Mouse (Mus musculus) megakaryocyte, adult 5-6 weeks (primary cell): ENCODE data around the gene Wasf1. TPM values are rescaled to one million over a fixed set of nuclear protein-coding genes. Genes with fewer than 3 reads are reported as not detected.

ENCODE experiments used
- ATAC-seq: 2 replicates; pipeline ENCODE4 v1.8.0; 2016; ENCODE audit warnings: mild to moderate bottlenecking, inconsistent platforms; ENCODE audit not compliant: poor library complexity, severe bottlenecking
- total RNA-seq, 2 experiments: library from RNA; stranded (forward) in 1 of 2; stranded (reverse) in 1 of 2; fragments of 153-499, 151-499 nt in 1 of 2; fragments of 221-1000, 200-1000 nt in 1 of 2; gene quantifications; 2 replicates each; pipeline versions ENCODE4 v1.2.3 to v1.2.4; 2015 to 2017

Wasf1 gene
- total RNA-seq (2015) (0.32 TPM in 1 of 2 replicates, not detected in the other), total RNA-seq (2017) (not detected in 2 replicates)

DNA sequence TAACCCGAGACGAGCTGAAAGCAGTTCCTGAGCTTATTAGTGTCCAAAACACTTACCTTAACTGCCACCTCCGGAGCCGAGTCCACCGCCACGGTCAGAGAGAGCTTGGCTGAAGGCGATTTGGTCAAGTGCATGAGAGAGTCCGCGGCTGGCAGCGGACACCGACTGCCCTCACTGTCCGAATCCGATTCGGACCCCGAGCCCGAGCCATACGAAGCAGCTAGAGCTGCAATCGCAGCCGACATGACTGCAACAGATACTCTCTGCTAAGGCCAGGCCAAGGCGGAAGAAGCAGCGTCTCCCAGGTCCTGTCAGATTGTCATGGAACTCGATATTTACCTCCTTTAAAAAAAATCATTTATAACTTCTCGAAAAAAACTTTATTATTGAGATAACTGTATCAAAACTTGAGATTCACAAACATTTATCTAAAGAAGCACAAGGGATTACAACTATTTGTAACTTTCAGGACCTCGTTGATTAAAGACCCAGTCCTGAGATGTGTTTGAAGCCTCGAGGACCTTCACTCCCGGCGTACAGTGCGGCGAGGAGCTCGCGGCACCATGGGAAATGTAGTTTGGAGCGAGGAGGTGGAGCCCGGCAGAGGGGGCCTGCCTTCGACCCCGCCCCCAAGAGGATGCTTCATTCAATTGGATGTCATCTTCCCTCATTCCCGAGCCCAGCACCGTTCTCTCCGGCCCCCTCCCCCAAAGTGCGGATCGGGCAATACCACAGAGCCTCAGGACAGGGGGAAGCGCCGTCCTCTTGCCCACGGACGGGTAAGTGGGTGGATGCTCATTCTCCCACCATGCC is at the start of gene Wasf1, which contains the start of gene Cdc40:
Gene Wasf1, plus strand, starts transcription at position 645 of the 813 bp plus-strand sequence.
Gene Cdc40, minus strand, starts transcription at position 481 of the 813 bp plus-strand sequence.
- peak; percentile 96 for ATAC-seq

DNA sequence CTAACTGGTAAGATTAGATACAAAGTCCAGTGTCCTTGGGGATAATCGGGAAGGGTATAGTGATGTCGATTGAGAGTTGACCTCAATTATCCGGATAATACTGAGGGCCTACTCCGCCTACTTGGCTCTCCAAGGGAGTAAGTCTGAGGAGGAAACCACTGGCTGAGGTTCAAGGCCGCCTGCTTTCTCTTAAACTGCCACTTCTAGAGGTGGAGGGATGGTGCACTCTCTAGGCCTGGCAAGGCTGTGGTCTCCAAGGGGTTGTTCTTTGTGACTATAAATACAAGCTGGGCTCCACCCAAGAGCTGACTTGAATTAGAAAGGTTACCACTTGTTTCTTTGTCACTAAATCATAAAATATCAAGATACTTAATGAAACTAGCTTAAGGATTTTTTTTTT is 43.2 kb upstream of the Wasf1 start:
- ATAC-seq, result no peak

DNA sequence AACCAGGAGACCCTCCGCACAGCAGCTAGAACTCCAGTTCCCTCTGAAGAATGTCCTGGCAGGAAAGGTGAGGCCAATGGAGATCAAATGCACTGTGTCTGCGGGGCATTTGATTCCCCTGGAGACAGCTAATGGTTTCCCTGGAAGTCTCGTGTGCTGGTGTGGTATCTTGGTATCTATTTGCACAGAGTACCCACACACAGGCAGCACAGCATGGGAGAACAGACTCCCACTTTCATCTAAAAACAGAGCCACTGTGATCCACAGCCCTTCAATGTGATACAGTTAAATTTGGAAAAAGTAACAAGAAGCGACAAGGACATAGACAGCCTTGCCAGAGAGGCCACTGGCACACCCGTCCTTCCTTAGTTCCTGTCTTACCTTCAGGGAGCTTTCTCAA is 39.4 kb upstream of the Wasf1 start:
- no peak for ATAC-seq

DNA sequence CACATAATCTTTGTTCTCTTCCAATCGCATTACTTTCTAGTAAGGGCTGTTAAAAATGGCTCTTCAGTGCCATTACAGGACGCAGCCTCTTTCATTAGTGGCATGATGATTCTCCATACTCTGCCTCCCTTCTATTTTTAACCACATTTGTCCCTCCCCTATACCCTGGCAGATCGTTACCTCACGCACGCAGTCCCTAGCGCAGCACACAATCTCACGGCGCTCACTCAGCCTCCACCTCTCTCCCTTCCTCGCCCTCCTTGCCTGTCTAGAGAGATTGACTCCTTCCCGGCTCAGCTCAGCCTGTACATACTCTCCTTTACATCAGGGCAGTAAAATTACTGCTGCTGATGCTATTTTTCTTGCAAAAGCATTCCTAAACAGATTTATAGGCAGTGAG is 38.7 kb upstream of the Wasf1 start:
- ATAC-seq, result no peak

DNA sequence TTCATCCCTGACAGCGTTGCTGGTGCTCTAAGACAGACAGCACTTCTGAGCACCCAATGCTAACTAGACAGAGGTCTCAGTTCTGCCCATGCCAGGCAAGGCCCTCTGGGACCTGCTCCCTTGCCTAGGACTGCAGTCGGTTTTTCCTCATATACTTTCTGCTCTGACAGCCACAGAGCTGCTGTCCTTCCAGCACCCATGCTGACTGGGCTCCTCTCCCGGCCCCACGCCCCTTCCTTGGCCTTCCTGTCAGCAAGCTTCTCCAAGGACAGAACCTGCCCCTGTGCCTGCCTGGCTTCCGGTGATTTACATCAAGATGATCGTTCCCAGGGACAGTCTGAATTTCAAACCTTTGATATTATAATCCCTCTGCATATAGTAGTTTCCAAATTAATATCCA is 37.6 kb upstream of the Wasf1 start:
- no peak for ATAC-seq

DNA sequence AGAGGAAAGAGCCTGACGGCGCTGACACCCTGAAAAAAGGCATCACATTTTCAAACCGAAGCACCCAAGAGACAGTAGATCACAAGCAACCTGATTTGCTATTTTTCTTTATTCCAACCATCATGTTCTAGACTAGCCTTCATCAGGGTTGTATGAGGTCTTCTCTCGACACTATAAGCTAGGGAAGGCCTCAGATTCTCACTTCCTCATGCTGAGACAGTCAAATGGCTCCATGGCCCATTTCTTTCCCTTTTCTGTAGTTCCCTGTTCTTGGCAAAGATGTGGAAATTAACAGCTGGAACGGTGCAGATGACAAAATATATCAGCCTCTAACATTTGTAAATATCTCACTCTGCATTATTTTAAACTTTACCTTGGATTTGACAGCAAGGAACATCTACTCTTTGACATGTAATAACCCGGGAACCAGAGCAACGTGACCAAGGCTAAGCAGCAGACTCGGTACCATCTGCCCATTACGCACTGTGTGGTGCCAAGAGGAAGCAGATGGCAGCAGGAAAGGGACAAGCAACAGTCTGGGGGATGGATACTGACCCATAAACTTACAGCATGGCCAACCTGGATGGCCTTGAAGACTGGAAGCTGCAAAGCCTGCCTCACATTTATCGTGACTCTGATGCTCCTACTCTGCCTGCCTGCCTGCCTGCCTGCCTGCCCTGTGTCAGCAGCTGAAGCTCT is 36.0 kb upstream of the Wasf1 start:
- peak; percentile 51 for ATAC-seq

DNA sequence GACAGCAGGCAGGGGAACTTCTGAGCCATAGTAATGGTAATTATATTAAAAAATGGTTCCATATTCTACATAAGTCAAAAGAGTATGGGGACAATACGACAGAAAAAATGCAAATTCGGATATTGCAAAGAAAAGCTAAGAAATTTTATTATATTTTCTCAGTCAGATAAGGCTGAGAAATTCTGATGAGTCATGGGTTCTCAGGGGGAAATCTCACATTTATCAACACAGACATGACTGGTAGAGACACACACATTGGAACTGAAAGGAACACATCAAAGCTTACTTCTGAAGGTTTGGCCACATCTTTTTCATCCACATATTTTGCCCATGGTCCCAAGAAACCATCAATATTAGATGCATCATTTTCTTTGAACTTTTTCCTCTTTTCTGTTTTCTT is 32.6 kb upstream of the Wasf1 start:
- no peak for ATAC-seq

DNA sequence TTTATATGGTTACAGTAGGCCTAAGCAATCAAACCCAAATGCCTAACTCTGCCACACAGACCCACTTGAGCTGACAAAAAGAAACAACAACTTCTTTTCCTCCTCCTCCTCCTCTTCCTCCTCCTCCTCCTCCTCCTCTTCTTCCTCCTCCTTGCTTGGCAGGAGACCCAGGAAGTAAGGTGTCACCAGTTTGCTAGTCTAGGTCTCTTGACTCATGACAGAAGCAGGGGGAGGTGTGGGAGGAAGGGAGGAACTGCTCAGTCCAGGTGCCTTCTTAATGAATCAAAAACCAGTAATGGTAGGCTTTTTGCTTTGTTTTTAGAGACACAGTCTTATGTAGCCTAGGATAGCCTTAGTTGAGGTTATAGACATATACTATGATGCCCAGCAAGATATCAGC is 32.1 kb upstream of the Wasf1 start:
- ATAC-seq, result no peak

DNA sequence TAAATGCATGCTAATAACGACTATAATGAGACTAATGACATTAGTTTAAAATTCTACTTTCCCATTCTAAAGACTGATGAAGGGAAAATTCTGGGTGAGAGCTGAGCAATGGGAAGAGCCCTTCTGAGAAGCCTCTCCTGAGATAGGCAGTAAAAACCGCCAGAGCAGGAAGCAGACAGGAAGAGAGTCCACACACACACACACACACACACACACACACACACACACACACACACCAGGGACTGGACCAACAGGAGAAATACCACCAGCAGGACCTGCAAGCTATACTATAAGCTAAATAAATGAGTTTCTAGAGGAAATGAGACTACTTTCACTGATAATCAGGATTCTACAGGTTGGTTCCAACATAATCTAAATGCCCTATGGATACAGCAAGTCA is 27.7 kb upstream of the Wasf1 start:
- no peak for ATAC-seq

DNA sequence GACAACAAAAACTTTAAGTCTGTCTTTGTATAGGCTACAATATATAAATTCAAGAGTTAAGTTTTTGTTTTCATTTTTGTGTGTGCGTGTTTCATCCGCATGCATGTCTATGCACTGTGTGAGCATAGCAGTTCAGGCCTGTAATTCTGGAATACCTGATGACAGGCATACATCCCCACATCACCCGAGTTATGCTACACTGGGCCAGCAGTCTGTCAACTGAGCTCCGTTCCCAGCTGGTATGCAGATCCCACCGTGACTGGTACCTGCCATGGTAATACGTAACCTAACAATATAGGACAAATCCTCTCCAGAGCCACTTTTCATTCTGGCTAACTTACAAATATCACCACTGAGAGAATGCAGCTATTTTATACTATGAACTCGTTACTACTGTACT is 26.6 kb upstream of the Wasf1 start:
- ATAC-seq, result no peak

DNA sequence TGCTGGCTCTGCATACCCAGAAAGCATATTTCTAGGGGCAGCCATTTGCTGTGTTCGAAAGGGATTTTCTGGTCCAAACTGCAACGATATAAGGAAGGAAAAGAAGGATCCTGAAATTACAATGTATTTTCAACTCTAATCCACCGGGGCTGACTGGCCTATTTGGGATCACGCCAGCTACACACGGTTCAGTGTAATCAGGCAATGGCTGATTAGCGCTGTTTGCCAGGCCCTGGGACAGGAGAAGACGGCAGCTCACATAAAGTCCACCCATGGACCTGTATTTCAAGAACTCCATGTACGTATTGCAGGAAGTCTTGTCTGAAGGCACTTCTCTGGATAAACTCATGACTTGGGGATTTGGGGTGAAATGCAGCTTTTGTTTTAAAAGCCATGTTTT is 25.7 kb upstream of the Wasf1 start:
- ATAC-seq, result no peak

DNA sequence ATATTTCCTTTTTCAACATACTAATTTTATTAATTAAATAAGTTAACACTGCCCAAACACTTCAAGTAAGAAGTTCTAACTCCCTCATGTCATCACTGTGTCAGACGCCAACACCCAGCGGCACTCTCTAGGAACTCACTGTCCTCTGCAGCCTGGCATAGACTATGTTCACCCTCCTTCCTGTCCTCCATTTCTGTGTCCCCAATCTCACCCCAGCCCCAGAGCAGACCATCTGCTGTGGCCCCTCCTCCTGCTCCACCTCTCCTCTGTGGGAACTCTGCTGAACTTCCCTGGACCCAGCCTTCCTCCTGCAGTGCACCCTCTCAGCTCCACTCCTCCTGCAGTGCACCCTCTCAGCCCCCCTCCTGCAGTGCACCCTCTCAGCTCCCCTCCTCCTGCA is 15.2 kb upstream of the Wasf1 start:
- no peak for ATAC-seq

DNA sequence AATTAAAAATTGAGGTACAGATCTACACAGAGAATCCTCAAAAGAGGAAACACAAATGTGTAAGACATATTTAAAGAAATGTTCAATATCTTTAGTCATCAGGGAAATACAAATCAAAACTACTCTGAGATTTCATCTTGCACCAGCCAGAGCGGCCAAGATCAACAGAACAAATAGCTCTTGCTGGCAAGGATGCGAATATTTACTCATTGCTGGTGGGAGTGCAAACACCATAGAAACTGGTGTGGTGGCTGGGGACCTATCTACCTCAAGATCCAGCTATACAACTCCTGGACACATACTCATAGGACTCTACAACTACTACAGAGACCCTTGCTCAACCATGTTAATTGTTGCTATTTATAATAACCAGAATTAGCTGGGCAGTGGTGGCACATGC is 12.0 kb upstream of the Wasf1 start:
- ATAC-seq, result no peak

DNA sequence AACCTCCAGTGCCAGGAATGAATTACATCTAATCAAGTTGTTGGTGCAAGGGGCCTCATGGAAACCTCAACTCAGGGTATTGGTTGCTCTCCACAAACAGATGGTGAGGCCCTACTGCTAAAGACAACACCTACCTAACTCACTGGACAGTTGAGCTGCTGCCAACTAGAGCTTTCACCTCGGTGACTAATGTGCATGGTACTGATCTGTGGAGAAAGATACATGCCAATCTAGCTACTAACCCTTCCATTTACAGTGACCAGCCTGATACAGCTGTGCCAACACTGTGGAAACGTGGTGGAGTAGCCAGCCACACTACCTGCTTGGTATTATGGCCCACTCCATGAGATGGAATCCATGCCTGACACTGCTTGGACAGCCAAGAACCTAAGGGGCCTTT is 11.2 kb upstream of the Wasf1 start:
- no peak for ATAC-seq

DNA sequence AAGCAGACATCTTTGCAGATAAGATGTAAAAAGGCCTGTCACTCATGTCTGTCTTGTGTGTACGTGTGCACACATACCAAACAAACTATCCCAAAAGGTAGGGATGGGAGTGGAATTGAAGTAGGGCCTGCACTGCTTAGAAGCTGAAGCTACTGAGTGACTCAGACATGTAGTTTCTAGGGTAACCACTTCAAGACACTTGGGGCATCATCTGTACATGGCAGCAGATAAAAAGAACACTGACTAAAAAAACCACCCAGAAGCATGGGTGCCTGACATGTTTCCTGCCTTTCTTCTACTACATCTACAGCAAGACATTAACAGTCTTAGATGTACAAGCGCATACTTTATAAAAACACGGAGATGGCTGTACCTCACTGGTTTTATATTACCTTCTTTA is 5.0 kb upstream of the Wasf1 start:
- ATAC-seq, result no peak

DNA sequence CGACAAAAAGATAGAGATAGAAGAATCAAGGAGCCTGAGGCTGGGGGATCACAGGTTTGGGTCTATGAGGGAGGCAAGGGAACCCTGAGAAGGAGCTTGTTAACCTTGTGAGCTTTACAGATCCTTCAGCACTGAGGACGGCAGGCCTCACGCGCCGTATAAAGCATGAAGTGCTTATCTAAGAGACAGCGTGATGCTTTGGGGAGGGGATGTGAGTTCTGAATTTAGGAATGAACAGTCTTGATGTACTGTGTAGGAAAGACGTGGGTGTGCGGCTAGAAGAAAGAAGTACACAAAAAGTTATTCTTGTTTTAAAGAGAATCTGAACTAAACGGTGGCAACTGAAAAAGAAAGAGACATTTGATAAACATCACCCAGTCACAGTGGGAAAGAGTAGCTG is 3.3 kb upstream of the Wasf1 start:
- ATAC-seq, result no peak

DNA sequence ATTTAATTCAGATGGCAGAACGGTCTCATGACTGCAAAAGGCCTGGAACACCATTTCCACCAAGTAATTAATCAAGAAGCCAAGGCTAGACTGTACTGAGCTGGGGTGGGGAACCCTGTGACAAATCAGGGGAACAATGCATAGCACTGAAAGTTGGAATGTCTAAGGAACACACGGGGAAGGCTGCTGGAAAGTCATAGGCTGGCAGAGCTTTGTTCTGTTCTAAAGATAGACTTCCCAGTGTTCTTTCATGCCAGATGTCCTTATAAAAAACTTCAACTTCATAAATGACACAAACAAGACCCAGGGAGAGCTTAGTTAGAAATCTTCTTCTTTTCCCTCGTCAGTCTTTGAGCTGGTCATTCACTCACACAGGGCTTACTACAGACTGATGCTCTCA is 2.0 kb upstream of the Wasf1 start:
- ATAC-seq, result no peak

DNA sequence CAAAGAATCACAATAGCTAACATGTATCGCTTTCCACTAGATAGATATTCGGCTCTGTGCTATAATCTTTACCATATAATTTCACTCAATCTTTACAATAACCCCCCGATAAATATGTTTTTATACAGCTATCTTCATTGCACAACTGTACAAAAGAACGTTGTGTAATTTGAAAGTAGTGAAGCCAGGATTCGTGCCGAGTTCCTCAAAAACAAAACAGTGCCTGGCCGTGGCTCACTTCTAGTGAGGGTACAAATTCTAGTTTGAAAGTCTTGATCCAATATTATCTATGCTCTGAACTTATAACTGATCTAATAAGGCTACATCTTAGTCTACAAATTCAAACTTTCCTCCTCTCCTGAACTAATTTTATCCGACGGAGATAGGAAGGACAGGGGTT is 942 bp upstream of the Wasf1 start:
- peak; percentile 60 for ATAC-seq

DNA sequence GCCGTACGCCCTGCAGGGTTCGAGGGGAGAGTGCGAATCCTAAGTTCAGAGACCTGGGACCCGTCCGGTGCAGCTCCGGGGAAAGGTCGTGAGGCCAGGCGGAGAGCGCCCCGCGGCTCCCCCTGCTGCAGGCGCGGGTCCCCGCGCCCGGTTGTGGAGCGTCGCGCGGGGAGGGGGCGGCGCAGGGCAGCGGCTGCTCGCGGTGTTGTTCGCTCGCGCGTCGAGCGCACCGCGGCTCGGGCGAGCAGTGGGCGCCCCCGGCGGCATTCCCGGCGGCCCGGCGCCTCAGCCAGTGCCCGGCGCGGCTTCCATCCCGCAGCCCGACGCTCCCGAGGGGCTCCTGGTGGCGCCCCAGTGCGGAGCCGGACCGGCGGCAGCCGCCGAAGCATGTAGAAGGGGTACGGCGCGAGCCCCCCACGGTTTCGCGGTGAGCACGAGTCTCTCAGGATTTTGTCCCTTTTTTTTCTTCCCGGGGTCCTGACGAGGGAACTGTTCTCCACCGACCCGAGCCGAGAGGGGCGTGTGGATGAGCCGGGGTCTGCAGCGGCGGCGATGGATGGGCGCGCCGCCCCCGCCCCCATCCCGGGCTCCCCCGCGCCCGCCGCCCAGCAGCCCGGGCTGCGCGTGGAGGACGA is 486 bp downstream of the Wasf1 start:
- no peak for ATAC-seq

DNA sequence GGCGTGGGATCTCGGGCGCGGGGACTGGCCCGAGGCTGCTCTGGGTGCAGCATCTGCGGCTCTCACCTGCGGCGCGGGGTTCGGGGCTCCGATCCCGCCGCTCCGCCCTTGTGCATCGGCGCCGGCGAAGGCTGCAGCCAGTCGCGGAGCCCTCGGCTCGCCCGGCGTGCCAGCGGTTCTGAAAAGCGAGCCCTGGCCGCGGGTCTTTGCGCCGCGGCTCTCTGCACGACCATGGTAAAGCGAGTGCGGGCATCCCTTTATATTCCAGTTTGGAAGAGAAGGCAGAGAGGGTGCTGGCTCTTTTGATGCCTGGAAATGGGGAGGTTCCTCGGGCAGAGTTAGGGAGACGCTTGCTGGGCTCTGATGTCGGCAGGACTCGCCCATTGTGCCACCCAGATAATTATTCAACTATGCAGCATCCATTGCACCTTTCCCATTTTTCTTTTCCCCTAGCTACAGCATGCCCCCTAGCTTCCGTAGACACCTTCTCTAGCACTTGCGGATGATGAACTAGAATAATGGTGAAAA is 1.1 kb downstream of the Wasf1 start:
- no peak for ATAC-seq

DNA sequence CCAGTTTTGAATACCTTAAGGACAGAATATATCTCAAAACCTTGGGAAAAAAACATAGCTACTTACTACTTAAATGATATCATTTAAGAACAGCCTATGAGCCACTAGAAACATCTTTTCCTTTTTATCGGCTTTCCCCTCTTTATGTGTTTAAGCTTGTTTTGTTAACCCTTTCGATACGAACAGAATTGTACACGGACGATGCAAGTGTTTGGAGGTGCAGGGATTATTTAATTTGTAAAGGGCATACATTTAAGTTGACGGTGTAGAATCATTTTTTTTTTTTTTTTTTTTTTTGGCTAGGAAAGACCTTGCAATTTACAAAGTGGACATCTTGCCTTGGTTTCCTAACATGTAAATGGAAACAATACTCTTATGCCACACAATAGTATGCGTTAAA is 2.2 kb downstream of the Wasf1 start:
- ATAC-seq, result no peak

DNA sequence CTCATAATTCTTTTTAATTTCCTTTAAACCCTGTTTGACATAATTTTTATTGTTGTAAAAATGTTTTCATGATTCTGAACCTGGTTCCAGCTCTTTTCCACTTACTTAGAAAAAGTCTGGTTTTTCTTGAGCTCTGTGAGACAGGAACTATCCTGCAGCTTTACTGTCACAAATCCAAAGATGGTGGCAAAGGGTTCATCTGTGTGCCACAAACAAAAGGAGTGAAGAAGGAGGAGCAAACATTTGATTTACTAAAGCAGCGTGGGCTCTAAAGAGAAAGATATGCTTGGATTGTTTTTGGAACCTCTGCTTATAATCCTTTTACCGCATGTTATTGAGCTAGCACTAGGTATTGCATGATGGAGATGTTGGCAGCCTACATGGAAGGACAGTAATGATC is 4.0 kb downstream of the Wasf1 start:
- no peak for ATAC-seq
